Mouse (Mus musculus): ENCODE data around the gene Ttc38. TPM values are rescaled to one million over a fixed set of nuclear protein-coding genes. Genes with fewer than 3 reads are reported as not detected.

Gene Ttc38
- polyA plus RNA-seq, 1 experiment from 2014 or later: 3.9 TPM

Other genes starting within 250 kb of the Ttc38 start
- gene Wnt7b, start 249.8 kb upstream of the Ttc38 start, polyA plus RNA-seq (2016; fragmentation: Nextera tagmentation; extraction: Ambion mirVana): 10.9 and 17.1 TPM in 2 replicates
- 0.16 and 0.45 TPM in 2 replicates for gene Ppara, start 97.3 kb upstream of the Ttc38 start, polyA plus RNA-seq (2016; fragmentation: Nextera tagmentation; extraction: Ambion mirVana)
- 35.2 and 35.6 TPM in 2 replicates for gene Cdpf1, start 20.6 kb upstream of the Ttc38 start, polyA plus RNA-seq (2016; fragmentation: Nextera tagmentation; extraction: Ambion mirVana)
- gene Pkdrej, start 10.6 kb upstream of the Ttc38 start, polyA plus RNA-seq (2016; fragmentation: Nextera tagmentation; extraction: Ambion mirVana): 0.03 and 0.05 TPM in 2 replicates
- gene Gtse1, start 27.4 kb downstream of the Ttc38 start, polyA plus RNA-seq (2016; fragmentation: Nextera tagmentation; extraction: Ambion mirVana): 55.4 and 56.1 TPM in 2 replicates
- 40.8 and 42.7 TPM in 2 replicates for gene Trmu, start 47.0 kb downstream of the Ttc38 start, polyA plus RNA-seq (2016; fragmentation: Nextera tagmentation; extraction: Ambion mirVana)
- gene Celsr1, start 201.5 kb downstream of the Ttc38 start, polyA plus RNA-seq (2016; fragmentation: Nextera tagmentation; extraction: Ambion mirVana): 0.67 and 0.86 TPM in 2 replicates
- gene Gramd4, start 225.4 kb downstream of the Ttc38 start, polyA plus RNA-seq (2016; fragmentation: Nextera tagmentation; extraction: Ambion mirVana): 13.0 and 14.1 TPM in 2 replicates

Measured in limb, embryonic 10.5 days (tissue).